Mouse (Mus musculus) stomach, postnatal 0 days (tissue): ENCODE results near the gene Capn11.

ENCODE experiments used
- CTCF ChIP-seq: IDR thresholded peaks from 2 replicates; pipeline ENCODE4 v1.5.1; 2016; ENCODE audit warnings: antibody characterized with exemption, low read depth, mild to moderate bottlenecking, moderate library complexity
- EP300 ChIP-seq: optimal IDR thresholded peaks from 2 replicates; pipeline ENCODE3; 2016; ENCODE audit warnings: antibody characterized with exemption

DNA sequence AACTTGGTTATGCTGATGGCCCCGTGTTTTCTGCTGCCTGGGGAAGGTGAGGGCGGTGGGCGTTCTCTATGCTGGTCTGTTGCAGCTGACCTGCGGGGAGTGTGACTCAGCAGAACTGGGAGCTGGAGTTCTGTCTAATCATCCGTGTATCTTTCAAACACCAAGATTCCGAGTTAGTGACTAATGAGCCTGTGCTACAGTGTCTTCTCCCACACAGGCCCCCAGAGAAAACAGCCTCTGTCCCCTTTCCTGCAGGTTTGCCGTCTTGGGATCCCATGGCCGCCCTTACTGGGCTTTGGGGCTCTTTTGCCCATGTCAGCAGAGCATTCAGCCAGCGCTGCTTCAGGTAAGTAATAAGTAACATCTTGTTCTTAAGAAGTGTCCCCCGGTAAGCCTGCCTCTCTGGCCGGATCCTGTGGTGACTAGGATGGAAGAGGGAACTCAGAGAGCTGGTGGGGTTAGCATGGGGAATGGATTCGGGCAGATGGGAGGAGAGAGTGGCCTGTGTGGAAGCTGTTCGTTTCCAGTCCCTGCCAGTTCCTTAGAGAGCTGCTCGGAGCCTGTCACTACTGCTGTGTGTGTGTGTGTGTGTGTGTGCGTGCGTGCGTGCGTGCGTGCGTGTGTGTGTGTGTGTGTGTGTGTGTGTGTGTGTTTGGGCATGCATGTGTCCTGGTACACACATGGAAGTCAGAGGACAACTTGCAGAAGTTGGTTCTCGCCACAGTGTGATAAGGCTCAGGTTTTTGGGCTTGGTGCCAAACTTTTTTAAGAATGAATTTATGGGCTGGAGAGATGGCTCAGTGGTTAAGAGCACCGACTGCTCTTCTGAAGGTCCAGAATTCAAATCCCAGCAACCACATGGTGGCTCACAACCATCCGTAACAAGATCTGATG lies 36.3 kb upstream of the Capn11 start:
- no peak for TF ChIP-seq CTCF
- no peak for TF ChIP-seq EP300
